Mouse (Mus musculus): ENCODE results near the gene Glp2r. TPM values are rescaled to one million over a fixed set of nuclear protein-coding genes. Genes with fewer than 3 reads are reported as not detected.

Gene Glp2r
- total RNA-seq, 4 experiments from 2014 or later = 1.4 to 2.0 (median 1.8) TPM

DNA sequence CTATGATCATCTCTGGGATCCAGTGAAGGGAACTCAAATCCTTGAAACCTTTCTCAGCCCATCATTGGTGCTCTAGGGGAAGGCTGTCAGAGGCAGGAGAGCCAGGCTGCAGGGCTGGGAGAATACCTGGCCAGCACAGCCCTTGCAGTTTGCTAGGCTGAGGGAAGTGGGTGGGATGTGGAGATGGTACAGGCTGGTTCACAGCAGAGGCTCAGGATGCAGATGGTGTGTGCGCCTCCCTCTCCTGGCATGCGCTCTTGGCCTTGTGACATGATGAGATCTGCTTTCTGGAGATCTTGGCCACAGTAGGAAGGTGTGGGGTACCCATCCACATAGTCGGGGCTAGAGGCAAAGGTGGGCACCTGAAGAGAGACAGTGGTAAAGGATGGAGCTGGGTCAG lies 106.7 kb downstream of the Glp2r start:
- peak in 1 of 2 experiments; percentile 87 for DNase-seq (ENCODE audit: low spot score in 2 of 2)

DNA sequence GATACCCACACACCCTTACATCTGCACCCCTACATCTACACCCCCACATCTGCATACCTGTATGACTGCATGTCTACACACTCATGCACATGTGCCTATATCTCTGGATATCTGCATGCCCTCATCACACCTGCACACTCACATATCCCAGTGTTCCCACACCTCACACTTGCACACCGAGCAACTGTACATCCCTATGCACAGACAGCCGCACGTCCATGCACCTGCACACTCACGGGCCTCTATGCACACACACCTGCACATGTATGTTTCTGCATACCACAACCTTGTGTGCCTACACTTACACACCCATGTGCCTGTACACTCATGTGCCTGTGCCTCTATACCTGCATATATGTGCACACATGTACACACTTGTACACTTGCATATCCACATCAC lies 107.5 kb downstream of the Glp2r start:
- no peak for DNase-seq (ENCODE audit: low spot score in 2 of 2)

DNA sequence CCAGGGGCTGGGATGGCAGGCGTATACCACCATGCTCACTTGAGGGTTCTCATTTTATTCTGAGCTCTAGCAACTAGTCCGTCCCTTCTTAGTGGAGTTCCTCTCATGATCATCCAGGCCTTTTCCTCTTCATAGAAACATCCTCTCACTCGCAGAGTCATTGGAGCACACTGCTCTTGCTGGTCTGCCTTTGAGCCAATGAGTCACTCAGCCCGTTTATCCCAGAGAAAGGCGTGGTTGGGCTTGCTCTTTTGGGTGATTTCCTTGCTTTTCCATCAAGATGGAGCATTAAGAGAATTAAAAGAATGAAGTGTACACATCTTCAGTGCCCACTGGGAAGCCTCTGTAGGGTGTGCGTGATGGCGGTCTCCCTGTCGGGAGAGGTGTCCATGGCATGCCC lies 109.5 kb downstream of the Glp2r start:
- DNase-seq (ENCODE audit: low spot score in 2 of 2) = no peak

DNA sequence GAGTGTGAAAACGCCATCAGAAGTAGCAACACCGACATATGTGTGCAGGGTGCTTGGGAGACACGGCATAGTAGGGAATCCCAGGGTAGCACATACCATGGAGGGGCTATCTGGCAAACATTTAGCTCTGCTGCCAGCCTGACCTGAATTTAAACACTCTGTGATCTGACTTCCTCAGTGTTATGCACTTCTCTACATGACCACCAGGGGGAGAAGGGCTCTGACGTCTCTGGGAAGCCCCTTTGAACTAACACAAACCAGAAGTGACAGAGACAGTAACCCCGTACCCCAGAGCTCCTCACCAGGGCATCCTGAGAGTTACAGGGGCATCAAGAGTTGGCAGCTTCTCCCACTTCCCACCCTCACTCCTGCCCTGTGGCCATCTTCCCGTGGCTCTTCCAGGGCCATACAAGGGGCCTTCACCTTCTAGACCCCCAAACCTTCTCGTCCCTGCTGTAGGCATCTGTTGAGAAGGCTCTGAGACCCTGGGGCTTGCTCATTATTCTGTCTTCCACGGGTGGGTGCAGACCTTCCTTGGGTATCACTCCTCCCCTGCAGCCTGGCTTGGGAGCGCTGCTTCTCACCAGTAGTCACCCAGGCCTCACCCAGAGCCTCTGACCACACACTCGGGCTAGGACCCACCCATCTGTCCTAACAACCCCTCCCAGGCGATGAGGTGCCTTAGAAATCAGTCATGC lies 113.1 kb downstream of the Glp2r start:
- no peak for DNase-seq (ENCODE audit: low spot score in 2 of 2)

DNA sequence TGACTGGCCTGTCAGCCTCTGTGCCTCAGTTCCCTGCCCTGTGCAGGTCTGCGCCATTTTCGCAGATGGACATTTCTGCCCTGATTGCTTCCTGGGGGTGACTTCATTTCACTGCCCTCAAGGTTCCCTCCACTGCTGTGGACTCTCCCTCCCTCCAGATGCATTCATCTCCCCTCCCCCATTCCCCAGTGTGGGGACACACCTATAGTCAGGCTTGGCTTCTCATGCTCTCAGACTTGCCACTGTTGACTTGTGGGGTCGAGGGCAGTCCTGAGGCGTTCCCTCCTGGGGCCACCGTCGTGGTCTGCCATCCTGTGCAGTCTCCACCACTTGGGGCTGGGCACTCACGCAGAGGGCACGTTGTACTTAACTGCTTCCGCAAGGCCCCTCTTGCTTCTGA lies 114.1 kb downstream of the Glp2r start:
- DNase-seq (ENCODE audit: low spot score in 2 of 2) = no peak

DNA sequence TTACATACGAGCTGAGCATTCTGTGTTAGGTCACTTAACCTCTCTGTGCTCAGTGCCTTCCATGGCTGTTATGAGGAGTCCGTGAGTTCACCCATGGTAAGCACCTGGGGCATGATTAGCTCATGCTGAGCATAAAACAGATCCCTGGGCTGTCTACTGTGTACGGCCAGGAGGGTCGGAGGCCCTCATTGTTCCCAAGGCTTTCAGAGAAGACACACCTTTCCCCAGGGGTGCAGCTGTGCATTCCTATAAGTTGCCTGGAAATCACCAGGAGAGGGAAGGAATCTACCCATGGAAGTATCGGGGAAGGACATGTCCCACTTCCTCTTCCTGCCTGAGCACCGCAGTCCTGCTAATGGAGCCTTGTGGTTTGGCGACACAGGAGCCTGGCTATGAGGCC lies 114.6 kb downstream of the Glp2r start:
- DNase-seq (ENCODE audit: low spot score in 2 of 2) = no peak

DNA sequence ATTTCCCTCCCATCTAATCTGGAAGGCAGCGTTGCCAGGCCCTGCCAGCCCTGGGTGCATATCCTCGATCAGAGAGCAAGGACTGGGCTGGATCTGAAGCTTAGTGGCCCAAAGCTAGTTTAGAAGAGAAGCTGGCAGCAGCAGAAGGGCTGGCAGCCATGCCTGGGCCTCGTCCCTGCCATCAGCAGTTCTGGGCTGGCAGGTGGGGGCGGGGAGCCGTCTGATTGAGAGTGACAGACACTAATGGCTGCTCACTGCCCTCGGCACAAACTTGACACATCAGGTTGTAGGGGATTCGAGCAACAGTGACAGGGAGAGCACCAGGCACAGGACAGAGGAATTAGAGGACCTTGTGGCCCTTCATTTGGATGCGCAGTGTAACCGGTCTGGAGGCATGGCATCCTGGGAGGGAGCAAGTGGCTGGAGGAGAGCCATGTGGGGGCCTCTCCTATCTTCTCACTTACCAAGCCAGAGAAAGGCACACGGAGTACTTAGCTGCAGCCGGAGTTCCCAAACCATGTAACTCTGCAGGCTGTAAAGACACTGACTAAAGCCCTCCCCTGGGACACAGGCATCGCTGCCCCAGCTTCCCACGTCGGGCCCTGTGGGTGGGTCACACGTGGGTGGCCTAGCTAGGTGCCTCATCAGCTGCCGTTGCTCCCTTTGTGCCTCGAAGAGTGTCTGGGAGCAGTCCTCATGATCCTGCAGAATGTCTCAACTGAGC lies 115.6 kb downstream of the Glp2r start:
- no peak for DNase-seq (ENCODE audit: low spot score in 2 of 2)

DNA sequence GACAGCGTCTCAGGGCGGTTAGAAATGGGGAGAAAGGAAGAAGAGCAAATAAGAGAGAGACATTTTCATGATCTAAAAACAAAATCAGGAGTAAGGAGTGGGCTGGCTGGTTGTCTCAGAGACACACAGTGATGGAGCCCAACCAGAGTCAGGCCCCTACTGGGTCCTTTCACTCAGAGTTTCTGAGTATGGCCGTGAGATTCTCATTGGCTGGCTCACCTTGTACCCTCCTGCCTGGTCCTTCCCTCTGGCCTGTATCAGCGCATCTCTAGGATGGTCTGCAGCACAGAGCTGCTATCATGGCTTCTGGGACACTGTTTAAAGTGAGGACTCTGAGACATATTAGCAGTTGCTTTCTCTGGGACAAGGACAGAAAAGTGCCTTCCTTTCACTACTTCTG lies 116.4 kb downstream of the Glp2r start:
- DNase-seq (ENCODE audit: low spot score in 2 of 2) = no peak

DNA sequence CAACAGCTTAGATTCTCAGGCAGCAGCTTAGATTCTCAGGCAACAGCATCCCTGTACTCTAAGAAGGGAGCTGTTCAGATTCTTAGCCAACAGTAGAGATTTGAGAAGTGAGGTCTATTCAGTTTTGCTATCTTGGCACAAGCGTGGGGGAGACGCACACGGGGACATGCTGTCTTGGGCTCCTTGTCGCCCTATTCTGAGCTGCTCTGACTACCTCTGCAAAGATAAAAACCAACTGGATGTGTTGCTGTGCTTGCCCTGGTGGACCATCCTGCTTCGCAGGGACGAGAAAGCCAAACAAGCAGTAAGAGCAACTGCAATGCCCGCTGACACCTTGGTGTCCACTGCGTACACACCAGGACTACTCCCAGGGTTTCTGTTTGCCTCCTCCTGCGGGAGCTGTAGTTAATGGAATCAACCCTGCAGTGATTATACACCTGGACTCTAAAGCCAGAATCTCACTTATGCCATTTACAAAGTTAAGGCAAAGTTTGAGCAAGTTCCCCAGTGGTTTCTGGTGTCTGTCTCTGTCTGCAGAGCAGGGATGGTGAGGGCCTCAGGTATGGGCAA lies 117.3 kb downstream of the Glp2r start:
- no peak for DNase-seq (ENCODE audit: low spot score in 2 of 2)

DNA sequence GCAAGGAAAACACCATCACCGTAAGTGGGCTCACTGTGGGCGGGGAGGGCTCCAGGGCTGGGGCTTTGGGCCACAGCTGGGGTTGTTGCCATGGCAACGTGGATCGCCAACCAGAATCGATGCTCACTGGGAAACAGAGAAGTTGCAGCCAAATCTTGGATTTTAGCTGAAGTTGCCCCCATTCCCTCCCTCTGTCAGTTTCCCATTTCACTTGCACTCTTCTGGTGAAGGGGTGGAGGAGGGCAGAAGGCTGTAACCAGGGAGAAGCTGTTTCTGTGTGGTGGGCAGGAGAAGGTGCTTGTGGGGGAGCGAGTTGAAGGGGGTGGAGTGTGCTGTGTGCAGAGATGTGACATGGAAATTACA lies 118.1 kb downstream of the Glp2r start:
- DNase-seq (ENCODE audit: low spot score in 2 of 2) = no peak

DNA sequence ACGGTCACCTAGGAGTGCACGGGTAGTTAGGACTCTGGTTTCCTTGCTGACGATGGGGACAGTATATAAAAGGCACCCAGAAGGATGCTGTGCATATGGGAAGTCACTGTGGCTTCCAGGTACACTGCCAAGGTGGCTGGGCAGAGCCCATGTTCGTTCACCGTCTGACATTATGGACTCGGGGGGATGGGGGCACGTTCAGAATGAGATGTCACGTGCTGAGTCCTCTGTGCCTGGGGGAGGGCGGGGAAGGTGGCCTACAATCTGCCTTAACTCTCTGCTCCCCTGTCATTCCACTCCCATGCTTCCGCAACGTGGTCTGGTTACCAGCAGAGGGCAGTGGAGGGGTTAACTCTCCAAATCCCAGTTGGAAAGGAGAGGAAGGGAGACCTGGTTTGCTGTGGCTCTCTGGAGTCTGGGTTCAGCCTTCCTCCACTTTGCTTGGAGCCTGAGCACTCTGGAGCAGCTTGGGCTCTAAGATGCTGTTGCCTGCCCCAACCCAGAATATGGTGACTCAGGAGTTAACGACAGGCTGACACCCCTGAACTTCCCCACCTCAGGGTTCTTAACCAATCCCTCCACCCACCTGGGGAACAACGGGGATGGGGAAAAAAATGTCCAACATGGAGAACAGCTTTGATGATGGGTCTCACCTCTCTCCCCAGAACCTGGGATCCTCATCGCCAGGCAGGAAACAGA lies 118.6 kb downstream of the Glp2r start:
- DNase-seq (ENCODE audit: low spot score in 2 of 2) = peak in 1 of 2 experiments; percentile 55

DNA sequence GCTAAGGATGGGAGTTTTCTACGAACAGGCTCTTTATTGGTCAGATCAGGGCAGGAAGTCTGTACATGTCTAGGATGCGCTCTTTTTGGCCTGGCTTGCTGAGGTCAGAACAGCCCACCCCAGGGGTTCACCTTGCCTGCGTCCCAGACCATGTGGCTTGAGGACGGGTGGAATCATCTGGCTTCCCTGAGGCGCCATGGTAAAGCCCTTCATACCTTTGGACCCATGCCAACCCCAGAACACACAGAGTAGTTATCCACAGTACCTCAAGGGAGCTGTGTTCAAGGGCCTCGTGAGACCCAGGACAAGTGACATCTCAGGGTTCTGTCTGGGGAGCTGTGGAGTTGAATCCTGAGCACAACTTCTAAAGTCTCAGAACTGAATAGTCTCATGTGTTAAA lies 119.2 kb downstream of the Glp2r start:
- no peak for DNase-seq (ENCODE audit: low spot score in 2 of 2)

DNA sequence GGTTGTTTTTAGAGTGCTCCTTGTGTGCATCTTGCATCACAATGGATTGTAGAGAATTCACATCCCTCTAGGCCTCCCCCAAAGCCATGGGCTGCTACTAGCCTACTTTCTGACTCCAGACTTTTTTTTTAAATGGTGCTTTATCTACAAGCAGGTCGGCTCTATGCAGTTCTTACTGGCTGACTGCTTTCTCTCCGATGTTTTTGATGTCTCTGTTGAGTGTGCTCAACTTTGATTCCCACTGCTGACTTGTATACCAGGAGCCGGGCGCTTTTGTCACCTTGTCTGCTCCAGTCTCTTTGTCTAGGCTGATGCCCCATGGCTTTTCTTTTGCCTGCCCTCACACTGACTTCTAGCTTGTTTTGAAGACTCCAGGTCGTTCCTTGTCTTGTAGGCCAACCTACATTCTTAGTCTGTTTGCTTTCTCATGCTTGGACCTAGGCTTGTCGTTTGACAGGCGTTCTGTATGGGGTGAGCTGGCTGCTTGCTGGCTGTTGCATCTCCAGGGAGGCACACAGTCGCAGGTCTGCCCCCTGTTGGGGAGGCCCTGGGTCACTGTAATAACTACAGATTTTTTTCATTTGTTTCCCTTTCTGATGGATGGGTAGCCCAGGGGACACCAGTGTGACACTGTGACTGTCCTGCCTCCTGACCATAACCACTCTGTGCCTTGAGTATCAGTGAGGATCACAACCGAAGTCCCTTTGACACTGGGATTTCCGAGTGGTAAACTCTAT lies 120.8 kb downstream of the Glp2r start:
- DNase-seq (ENCODE audit: low spot score in 2 of 2) = no peak

DNA sequence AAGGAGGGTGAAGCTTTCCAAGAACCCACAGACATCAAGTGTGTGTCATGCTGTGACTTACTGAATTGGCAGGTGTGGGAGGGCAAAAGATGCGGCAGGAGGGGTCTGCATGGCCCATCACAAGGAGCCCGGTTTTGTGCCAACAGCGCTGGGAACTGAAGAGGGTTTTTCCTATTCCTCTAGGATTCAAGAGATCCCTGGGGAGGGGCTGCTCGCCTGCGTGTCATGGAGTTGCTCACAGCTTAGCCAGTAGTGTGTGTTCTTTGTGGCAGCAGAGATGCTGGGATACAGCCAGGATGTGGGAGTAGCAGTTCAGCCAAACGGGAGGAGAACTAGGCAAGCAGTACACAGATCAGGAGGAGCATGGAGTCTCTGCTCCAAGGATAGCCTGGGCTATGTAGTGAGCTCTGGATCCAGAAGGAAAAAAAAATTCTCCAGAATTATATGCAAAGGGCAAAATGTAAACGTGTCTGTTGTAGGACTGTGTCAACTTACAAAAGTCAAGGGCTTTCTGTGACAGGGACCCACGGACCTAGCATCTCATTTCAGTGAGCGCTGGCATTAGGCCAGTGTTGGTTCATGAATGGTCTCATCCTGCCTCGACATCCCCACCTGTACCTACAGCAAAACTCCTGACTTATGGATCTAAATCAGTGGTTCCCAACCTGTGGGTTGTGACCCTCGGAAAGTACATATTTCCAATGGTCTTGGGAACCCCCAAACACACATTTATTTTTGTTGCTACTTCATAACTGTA lies 122.1 kb downstream of the Glp2r start:
- DNase-seq (ENCODE audit: low spot score in 2 of 2) = peak in 1 of 2 experiments; percentile 82

DNA sequence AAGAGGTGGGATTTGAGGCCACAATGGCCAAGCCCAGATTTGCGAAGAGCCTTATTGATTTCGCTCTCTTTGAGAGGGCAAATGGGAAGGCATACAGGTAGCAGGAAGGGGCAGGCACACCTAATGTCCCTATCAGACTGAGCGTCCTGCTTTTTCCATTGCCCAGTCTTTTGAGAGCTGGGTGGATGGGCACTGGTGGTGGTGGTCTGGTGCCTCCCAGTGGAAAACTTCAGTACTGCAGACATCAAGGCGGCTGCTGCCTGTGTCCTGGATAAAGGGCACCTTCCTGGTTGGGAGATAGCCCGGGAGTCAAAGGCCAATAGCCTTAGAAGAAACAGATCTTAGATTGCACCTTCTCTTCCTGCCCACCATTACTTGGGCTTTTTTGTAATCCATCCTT lies 123.2 kb downstream of the Glp2r start:
- DNase-seq (ENCODE audit: low spot score in 2 of 2) = peak in 1 of 2 experiments; percentile 66

DNA sequence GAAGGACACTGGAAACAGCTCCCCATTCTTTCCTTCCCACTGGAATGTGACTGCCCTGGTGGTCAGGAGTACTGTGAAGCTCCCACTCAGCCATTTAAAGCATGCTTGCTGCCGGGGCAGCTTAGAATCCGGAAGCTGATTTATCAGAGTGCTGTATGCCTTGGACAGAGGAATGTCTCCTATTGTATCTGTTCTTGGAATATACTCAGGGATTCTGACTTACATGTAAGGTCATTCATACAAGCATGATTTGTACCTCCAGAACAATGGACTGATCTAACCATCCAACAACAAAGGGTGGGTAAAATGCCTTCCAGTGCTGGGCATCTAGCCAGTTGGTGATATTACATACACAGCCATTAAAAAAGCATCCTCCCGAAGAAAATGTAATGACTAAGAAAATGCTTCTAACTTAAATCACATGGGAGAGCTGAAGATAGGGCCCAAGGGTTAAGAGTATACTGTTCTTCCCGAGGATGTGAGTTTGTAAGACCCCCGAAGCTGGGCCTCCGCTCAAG lies 126.3 kb downstream of the Glp2r start:
- no peak for DNase-seq (ENCODE audit: low spot score in 2 of 2)

DNA sequence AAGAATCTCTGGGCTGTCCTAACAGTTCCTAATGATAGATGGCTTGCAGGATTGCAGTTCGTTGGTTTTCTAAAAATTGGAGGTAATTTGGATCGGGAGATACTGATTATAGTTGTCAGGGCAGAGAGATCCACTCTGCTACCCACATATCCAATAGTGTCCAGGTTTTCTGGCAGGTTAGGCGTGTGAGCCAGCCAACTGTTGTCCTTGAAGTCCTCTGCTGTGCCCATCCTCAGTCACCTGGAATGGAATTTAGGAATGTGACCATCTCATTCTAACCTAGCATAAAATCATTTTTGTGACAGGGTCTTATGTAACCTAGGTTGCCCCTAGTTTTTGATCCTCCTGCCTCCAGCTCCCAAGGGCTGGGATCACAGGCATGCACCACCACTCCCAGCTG lies 127.5 kb downstream of the Glp2r start:
- DNase-seq (ENCODE audit: low spot score in 2 of 2) = no peak

DNA sequence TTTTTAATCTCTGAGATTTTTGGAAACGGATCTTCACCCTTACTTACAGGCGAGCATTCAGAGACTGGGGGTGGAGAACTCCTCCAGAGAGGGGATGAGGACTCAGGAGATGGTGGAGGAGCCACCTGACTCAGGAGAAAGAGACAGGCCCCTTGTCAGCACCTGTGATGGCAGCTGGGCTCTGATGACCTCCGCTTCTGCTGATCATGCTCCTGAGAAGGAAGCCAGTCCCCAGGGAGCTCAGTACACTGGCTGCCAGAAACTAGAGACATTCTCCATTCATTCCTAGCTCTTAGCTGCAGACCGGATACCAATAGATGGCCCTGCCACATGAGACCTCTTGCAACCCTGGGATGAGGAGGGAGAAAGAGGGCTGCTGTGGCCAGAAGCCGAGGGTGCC lies 128.1 kb downstream of the Glp2r start:
- no peak for DNase-seq (ENCODE audit: low spot score in 2 of 2)

DNA sequence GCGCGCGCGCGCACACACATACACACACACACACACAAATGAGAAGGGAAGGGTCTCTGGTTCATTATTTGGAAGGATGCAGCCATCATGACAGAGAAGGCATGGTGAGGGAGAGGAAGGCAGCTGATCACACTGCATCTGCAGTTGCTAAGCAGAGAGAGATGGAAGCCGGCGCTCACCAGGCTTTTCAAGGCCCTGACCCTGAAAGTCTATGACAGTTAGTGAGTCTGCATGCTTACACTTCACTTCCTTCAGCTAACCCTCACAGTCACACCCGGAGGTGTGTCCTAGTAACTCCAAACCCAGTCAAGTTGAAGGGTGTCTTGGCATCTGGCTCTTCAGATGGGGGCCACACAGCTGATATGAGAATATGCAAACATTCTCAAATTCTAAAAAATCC lies 128.5 kb downstream of the Glp2r start:
- no peak for DNase-seq (ENCODE audit: low spot score in 2 of 2)

DNA sequence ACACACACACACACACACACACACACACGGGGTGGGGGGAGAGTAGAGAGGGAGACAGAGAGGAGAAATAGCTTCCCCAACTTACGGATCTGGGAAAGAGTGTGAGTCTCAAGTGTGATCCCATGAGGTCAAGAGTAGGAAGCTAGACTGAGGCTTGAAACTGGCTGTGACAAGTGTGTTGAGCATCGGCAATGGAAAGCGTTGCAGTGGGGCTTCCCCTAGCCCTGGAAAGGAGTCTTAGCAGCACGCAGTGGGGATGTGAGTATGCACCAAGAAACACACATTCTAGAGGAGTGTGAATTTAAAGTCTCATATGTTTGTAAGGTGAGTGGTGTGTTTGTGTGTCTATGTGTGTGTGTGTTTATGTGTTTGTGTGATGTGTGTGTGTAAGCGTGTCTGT lies 130.7 kb downstream of the Glp2r start:
- no peak for DNase-seq (ENCODE audit: low spot score in 2 of 2)

DNA sequence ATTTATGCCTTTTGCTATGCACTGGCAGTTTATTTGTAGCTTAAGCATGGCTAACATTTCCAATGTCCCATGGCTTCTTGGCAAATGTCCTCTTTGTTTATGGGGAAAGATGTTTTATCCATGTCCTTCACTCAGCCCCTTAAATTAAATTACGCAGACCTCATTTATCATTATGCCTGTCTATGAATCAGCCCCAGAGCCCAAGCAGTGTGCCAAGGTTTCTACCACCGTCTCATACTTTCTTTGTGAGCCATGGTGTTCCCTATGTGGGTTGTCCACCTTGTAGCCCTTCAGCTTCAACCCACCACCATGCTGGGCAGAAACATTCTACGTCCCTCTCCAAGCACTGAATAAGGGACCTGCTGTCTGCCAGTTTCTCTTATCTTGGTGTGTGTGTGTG lies 132.6 kb downstream of the Glp2r start:
- DNase-seq (ENCODE audit: low spot score in 2 of 2) = no peak
